Mouse (Mus musculus): ENCODE data around the gene Ctse. TPM values are rescaled to one million over a fixed set of nuclear protein-coding genes. Genes with fewer than 3 reads are reported as not detected.
"Not testable (repeated sequence)": the region's sequence is repeated elsewhere in the genome, so short reads cannot be mapped to it uniquely, and the experiment has no call there.

Ctse gene
- total RNA-seq (2015; ENCODE audit: low replicate concordance) (3,936 and 3,940 TPM in 2 replicates), total RNA-seq (2017; ENCODE audit: low replicate concordance) (2,045 and 2,132 TPM in 2 replicates)

- peak; percentile 98 for ATAC-seq (replicated peaks; ENCODE audit: low FRiP score, poor library complexity, severe bottlenecking)
Measured at GRCm38 (mm10) chr1:131637791-131638540, at the start of gene Ctse. Ctse (plus strand) TSS chr1:131638306.

GRCm38 (mm10) chr1:131598905-131599304, 39.2 kb upstream of the Ctse start, which contains the start of gene Avpr1b:
Avpr1b (plus strand) TSS chr1:131599239.
- no peak for ATAC-seq (replicated peaks; ENCODE audit: low FRiP score, poor library complexity, severe bottlenecking)

GRCm38 (mm10) chr1:131600314-131600713, 37.8 kb upstream of the Ctse start:
- ATAC-seq (replicated peaks; ENCODE audit: low FRiP score, poor library complexity, severe bottlenecking), result no peak

GRCm38 (mm10) chr1:131606719-131607118, 31.4 kb upstream of the Ctse start:
- no peak for ATAC-seq (replicated peaks; ENCODE audit: low FRiP score, poor library complexity, severe bottlenecking)

- no peak for ATAC-seq (replicated peaks; ENCODE audit: low FRiP score, poor library complexity, severe bottlenecking)
Measured at GRCm38 (mm10) chr1:131612556-131613155, 25.4 kb upstream of the Ctse start.

- ATAC-seq (replicated peaks; ENCODE audit: low FRiP score, poor library complexity, severe bottlenecking), result peak; percentile 91
Measured at GRCm38 (mm10) chr1:131613361-131614133, 24.6 kb upstream of the Ctse start.

- no peak for ATAC-seq (replicated peaks; ENCODE audit: low FRiP score, poor library complexity, severe bottlenecking)
Measured at GRCm38 (mm10) chr1:131614641-131615040, 23.5 kb upstream of the Ctse start.

GRCm38 (mm10) chr1:131616131-131616530, 22.0 kb upstream of the Ctse start:
- no peak for ATAC-seq (replicated peaks; ENCODE audit: low FRiP score, poor library complexity, severe bottlenecking)

- peak; percentile 65 for ATAC-seq (replicated peaks; ENCODE audit: low FRiP score, poor library complexity, severe bottlenecking)
Measured at GRCm38 (mm10) chr1:131616546-131617220, 21.4 kb upstream of the Ctse start.

- no peak for ATAC-seq (replicated peaks; ENCODE audit: low FRiP score, poor library complexity, severe bottlenecking)
Measured at GRCm38 (mm10) chr1:131618576-131618975, 19.5 kb upstream of the Ctse start.

GRCm38 (mm10) chr1:131619348-131619747, 18.8 kb upstream of the Ctse start:
- ATAC-seq (replicated peaks; ENCODE audit: low FRiP score, poor library complexity, severe bottlenecking), result no peak

GRCm38 (mm10) chr1:131623644-131624043, 14.5 kb upstream of the Ctse start:
- no peak for ATAC-seq (replicated peaks; ENCODE audit: low FRiP score, poor library complexity, severe bottlenecking)

- no peak for ATAC-seq (replicated peaks; ENCODE audit: low FRiP score, poor library complexity, severe bottlenecking)
Measured at GRCm38 (mm10) chr1:131624175-131624835, 13.8 kb upstream of the Ctse start.

- ATAC-seq (replicated peaks; ENCODE audit: low FRiP score, poor library complexity, severe bottlenecking), result peak; percentile 63; the same call in 1 of the 2 replicates
Measured at GRCm38 (mm10) chr1:131626200-131626599, 11.9 kb upstream of the Ctse start.

GRCm38 (mm10) chr1:131632216-131632615, 5.9 kb upstream of the Ctse start:
- not testable (repeated sequence) for ATAC-seq (replicated peaks; ENCODE audit: low FRiP score, poor library complexity, severe bottlenecking)

- no peak for ATAC-seq (replicated peaks; ENCODE audit: low FRiP score, poor library complexity, severe bottlenecking)
Measured at GRCm38 (mm10) chr1:131634495-131634894, 3.6 kb upstream of the Ctse start.

GRCm38 (mm10) chr1:131638541-131639421, 675 bp downstream of the Ctse start:
- peak; percentile 46 for ATAC-seq (replicated peaks; ENCODE audit: low FRiP score, poor library complexity, severe bottlenecking)

- no peak for ATAC-seq (replicated peaks; ENCODE audit: low FRiP score, poor library complexity, severe bottlenecking)
Measured at GRCm38 (mm10) chr1:131640062-131640461, 2.0 kb downstream of the Ctse start.
